Mouse (Mus musculus) liver, embryonic 14.5 days (tissue): ENCODE measurements around the gene Wdtc1. TPM values are rescaled to one million over a fixed set of nuclear protein-coding genes. Genes with fewer than 3 reads are reported as not detected.

Experiments
- ATAC-seq: fragments of 200-750 bp; cut with Nextera tagmentation; 2 replicates; pipeline ENCODE4 v1.8.0; 2017; ENCODE audit warnings: moderate number of reproducible peaks, mild to moderate bottlenecking, moderate library complexity; ENCODE audit not compliant: insufficient read depth
- DNase-seq, 3 experiments: peaks; one replicate each; pipeline ENCODE4 v3.0.0-alpha.2; 2012 to 2013; ENCODE audit warnings: low read depth in 3 of 3, low spot score in 3 of 3
- H3K27ac ChIP-seq: fragments of 300-500 bp; sonication (generic); 2 replicates; pipeline ENCODE4 v1.5.1; 2014; ENCODE audit warnings: moderate library complexity, mild to moderate bottlenecking, control low read depth, inconsistent platforms
- H3K27me3 ChIP-seq: fragments of 300-500 bp; sonication (generic); 2 replicates; pipeline ENCODE4 v1.6.1; 2014; ENCODE audit warnings: mild to moderate bottlenecking, low read length, moderate library complexity; ENCODE audit not compliant: control insufficient read depth, insufficient read depth
- H3K36me3 ChIP-seq: fragments of 300-500 bp; sonication (generic); replicated peaks from 2 replicates; pipeline ENCODE4 v1.6.1; 2014; ENCODE audit warnings: low read depth; ENCODE audit not compliant: control insufficient read depth, insufficient read depth
- H3K4me1 ChIP-seq, 2 experiments: fragments of 200-500 bp in 1 of 2; fragments of 300-500 bp in 1 of 2; sonication (generic) in 1 of 2; replicated peaks; 2 replicates each; pipeline ENCODE4 v1.6.1; 2012 to 2014; ENCODE audit warnings: antibody characterized with exemption in 1 of 2, inconsistent platforms in 1 of 2, low read length in 1 of 2; ENCODE audit not compliant: control insufficient read depth in 2 of 2, insufficient read depth in 2 of 2
- H3K4me2 ChIP-seq: fragments of 300-500 bp; sonication (generic); 2 replicates; pipeline ENCODE4 v1.6.1; 2014; ENCODE audit warnings: low read depth, mild to moderate bottlenecking, control low read depth, moderate library complexity
- H3K4me3 ChIP-seq, 2 experiments: fragments of 200-500 bp in 1 of 2; fragments of 300-500 bp in 1 of 2; sonication (generic) in 1 of 2; 2 replicates each; pipeline ENCODE4 v1.5.1; 2012 to 2014; ENCODE audit warnings: low read depth in 2 of 2, low read length in 2 of 2, mild to moderate bottlenecking in 2 of 2, control low read depth in 1 of 2, inconsistent platforms in 1 of 2, moderate library complexity in 1 of 2; ENCODE audit not compliant: insufficient read depth in 1 of 2
- H3K9ac ChIP-seq: fragments of 300-500 bp; sonication (generic); replicated peaks from 2 replicates; pipeline ENCODE4 v1.6.1; 2014; ENCODE audit warnings: mild to moderate bottlenecking, control low read depth, moderate library complexity
- H3K9me3 ChIP-seq: fragments of 300-500 bp; sonication (generic); 2 replicates; pipeline ENCODE4 v1.6.1; 2016; ENCODE audit warnings: low read length, mixed read lengths; ENCODE audit not compliant: control insufficient read depth
- CTCF ChIP-seq: IDR thresholded peaks from 2 replicates; pipeline ENCODE4 v1.5.1; 2016; ENCODE audit warnings: antibody characterized with exemption, low read depth, control low read depth
- EP300 ChIP-seq: IDR thresholded peaks from 2 replicates; pipeline ENCODE4 v1.6.1; 2016; ENCODE audit warnings: antibody characterized with exemption, low read depth
- WGBS: fragments of 180-500 bp; shearing (Covaris S2); extraction: QIAGEN DNeasy Blood & Tissue Kit; methylation state at CpG from one replicate; pipeline ENCODE4 v1.1.7; 2014; ENCODE audit not compliant: insufficient replicate concordance; 5-methylcytosine and 5-hydroxymethylcytosine counted together
- polyA plus RNA-seq, 2 experiments: library from polyadenylated mRNA; depleted of rRNA in 1 of 2; stranded (reverse) in 1 of 2; unstranded in 1 of 2; fragments of >200 nt; fragmentation: Nextera tagmentation in 1 of 2; extraction: Ambion mirVana in 1 of 2; gene quantifications; 2 replicates each; pipeline versions ENCODE4 v1.2.1 to v1.2.3; 2012 to 2014

Wdtc1 gene
- polyA plus RNA-seq, 2 experiments: 6.4 to 7.3 TPM

DNA sequence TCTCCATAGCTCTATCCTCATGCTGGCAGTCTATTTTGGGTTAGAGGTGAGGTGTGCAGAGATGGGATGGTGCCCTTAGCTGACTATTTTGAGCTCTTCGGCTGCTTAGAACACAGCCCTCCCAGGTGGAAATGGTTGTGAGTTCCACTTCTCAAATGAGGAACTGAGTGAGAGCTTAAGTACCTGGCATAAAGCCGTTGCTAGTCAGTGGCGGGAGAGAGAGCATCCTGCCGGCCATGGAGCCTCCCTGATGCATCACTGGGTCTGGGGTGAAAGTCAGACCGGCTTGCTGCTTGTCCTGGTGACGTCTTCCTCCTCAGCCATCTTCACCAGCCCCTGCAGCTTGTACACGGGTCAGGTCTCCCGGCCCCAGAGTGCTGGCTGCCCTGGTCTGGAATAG is 44.7 kb upstream of the Wdtc1 start:
- TF ChIP-seq CTCF (no peak), EP300 (no peak)
- WGBS: 80% methylated on average over 8 of the region's 8 CpGs
- no peak overlapping the region for H3K4me3 ChIP-seq
- H3K27ac ChIP-seq: no peak overlapping the region
- no peak overlapping the region for H3K9ac ChIP-seq
- DNase-seq (no peak), ATAC-seq (no peak)
- H3K4me1 ChIP-seq: peaks cover 46 to 49% of the 10 kb centered on the region in 2 experiments
- no peaks in the 10 kb centered on the region for H3K36me3 ChIP-seq
- H3K27me3 ChIP-seq: no peaks in the 10 kb centered on the region
- H3K9me3 ChIP-seq: no peaks in the 10 kb centered on the region
- H3K4me2 ChIP-seq: no peak overlapping the region

GRCm38 (mm10) chr4:133397299-133397698 is 44.0 kb upstream of the Wdtc1 start:
- no peak for ATAC-seq
- H3K4me3 ChIP-seq: no peak overlapping the region
- 59% methylated on average over 5 of the region's 5 CpGs for WGBS
- H3K4me2 ChIP-seq: no peak overlapping the region
- no peak overlapping the region for H3K27ac ChIP-seq
- TF ChIP-seq CTCF: no peak
- no peaks in the 10 kb centered on the region for H3K27me3 ChIP-seq
- H3K9ac ChIP-seq: no peak overlapping the region
- H3K36me3 ChIP-seq: no peaks in the 10 kb centered on the region
- H3K9me3 ChIP-seq: no peaks in the 10 kb centered on the region
- peaks cover 46 to 47% of the 10 kb centered on the region in 2 experiments for H3K4me1 ChIP-seq
- DNase-seq: no peak

DNA sequence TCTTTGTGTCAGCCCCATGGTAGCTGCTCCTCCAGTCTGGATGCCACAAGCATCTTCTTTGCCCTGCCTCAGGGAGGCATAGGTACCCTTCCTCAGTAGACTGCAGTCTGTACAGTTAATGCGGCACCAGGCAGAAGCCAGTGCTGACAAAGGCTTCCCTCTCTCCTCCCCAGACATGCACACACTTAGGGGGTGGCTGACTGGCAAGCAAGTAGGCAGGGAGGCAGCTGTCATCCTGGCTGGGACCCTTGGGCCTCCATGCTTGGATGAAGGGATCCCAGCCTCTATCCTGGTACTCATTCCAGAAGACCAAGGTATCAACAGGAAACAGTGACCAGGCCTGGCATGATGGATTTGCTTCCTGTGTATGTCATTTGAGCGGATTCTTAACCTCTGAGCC is 42.8 kb upstream of the Wdtc1 start:
- peak overlapping the region; percentile 70 for H3K27ac ChIP-seq
- ATAC-seq (no peak), DNase-seq (no peak)
- TF ChIP-seq CTCF: no peak
- no peak for TF ChIP-seq EP300
- H3K9ac ChIP-seq: peak overlapping the region; percentile 31; the same call in 1 of the 2 replicates
- H3K4me1 ChIP-seq: peaks cover 45 to 46% of the 10 kb centered on the region in 2 experiments
- no peak overlapping the region for H3K4me3 ChIP-seq
- H3K9me3 ChIP-seq: no peaks in the 10 kb centered on the region
- H3K4me2 ChIP-seq: no peak overlapping the region
- WGBS: 84% methylated on average over 2 of the region's 2 CpGs
- no peaks in the 10 kb centered on the region for H3K27me3 ChIP-seq
- H3K36me3 ChIP-seq: no peaks in the 10 kb centered on the region

GRCm38 (mm10) chr4:133394981-133395573 is 41.8 kb upstream of the Wdtc1 start:
- peak overlapping the region in 1 of 2 experiments; percentile 2; a peak in 1 of 4 replicates for H3K4me3 ChIP-seq
- no peaks in the 10 kb centered on the region for H3K36me3 ChIP-seq
- DNase-seq (peak; percentile 74 to 76 (median 75)), ATAC-seq (peak; percentile 92)
- no peaks in the 10 kb centered on the region for H3K27me3 ChIP-seq
- WGBS: 26% methylated on average over 4 of the region's 4 CpGs
- peaks cover 55 to 56% of the 10 kb centered on the region in 2 experiments for H3K4me1 ChIP-seq
- peak overlapping the region; percentile 53 for H3K4me2 ChIP-seq
- H3K27ac ChIP-seq: peak overlapping the region; percentile 70
- H3K9ac ChIP-seq: peak overlapping the region; percentile 34
- TF ChIP-seq CTCF (no peak), EP300 (peak; percentile 88)
- no peaks in the 10 kb centered on the region for H3K9me3 ChIP-seq

GRCm38 (mm10) chr4:133391185-133392040 is 38.1 kb upstream of the Wdtc1 start:
- no peak overlapping the region for H3K9ac ChIP-seq
- ATAC-seq (no peak), DNase-seq (no peak)
- H3K4me3 ChIP-seq: no peak overlapping the region
- TF ChIP-seq EP300 (no peak), CTCF (no peak)
- no peaks in the 10 kb centered on the region for H3K9me3 ChIP-seq
- H3K27me3 ChIP-seq: no peaks in the 10 kb centered on the region
- H3K4me1 ChIP-seq: peaks cover 55 to 59% of the 10 kb centered on the region in 2 experiments
- 72% methylated on average over 18 of the region's 18 CpGs for WGBS
- H3K4me2 ChIP-seq: no peak overlapping the region
- H3K36me3 ChIP-seq: no peaks in the 10 kb centered on the region
- H3K27ac ChIP-seq: no peak overlapping the region
